Mouse (Mus musculus) lung, embryonic 14.5 days (tissue): ENCODE measurements around the gene Nfkbib. TPM values are rescaled to one million over a fixed set of nuclear protein-coding genes. Genes with fewer than 3 reads are reported as not detected.

ENCODE experiments used
- ATAC-seq: fragments of 200-750 bp; cut with Nextera tagmentation; 2 replicates; pipeline ENCODE4 v1.8.0; 2017; ENCODE audit warnings: mild to moderate bottlenecking, moderate TSS enrichment, moderate library complexity; ENCODE audit not compliant: insufficient read depth
- DNase-seq: peaks from one replicate; pipeline ENCODE4 v3.0.0-alpha.2; 2015
- H3K27ac ChIP-seq: fragments of 300-500 bp; sonication (generic); 2 replicates; pipeline ENCODE4 v1.5.1; 2014; ENCODE audit warnings: low read depth, mild to moderate bottlenecking, moderate library complexity
- H3K27me3 ChIP-seq: fragments of 300-500 bp; sonication (generic); 2 replicates; pipeline ENCODE4 v1.6.1; 2014; ENCODE audit warnings: low read length, control low read depth; ENCODE audit not compliant: insufficient read depth
- H3K36me3 ChIP-seq: fragments of 300-500 bp; sonication (generic); 2 replicates; pipeline ENCODE4 v1.6.1; 2014; ENCODE audit warnings: control low read depth; ENCODE audit not compliant: insufficient read depth
- H3K4me1 ChIP-seq: fragments of 300-500 bp; sonication (generic); 2 replicates; pipeline ENCODE4 v1.6.1; 2014; ENCODE audit warnings: antibody characterized with exemption, control low read depth; ENCODE audit not compliant: insufficient read depth
- H3K4me2 ChIP-seq: fragments of 300-500 bp; sonication (generic); 2 replicates; pipeline ENCODE4 v1.6.1; 2014; ENCODE audit warnings: mild to moderate bottlenecking
- H3K4me3 ChIP-seq: fragments of 300-500 bp; sonication (generic); 2 replicates; pipeline ENCODE4 v1.5.1; 2014; ENCODE audit warnings: low read depth, low read length
- H3K9ac ChIP-seq: fragments of 300-500 bp; sonication (generic); 2 replicates; pipeline ENCODE4 v1.6.1; 2014
- H3K9me3 ChIP-seq: fragments of 300-500 bp; sonication (generic); 2 replicates; pipeline ENCODE4 v1.6.1; 2016; ENCODE audit warnings: low read depth, low read length, control low read depth
- CTCF ChIP-seq: IDR thresholded peaks from 2 replicates; pipeline ENCODE4 v1.5.1; 2016; ENCODE audit warnings: antibody characterized with exemption, low read depth
- polyA plus RNA-seq: library from polyadenylated mRNA; unstranded; fragments of >200 nt; fragmentation: Nextera tagmentation; extraction: Ambion mirVana; gene quantifications from 2 replicates; pipeline ENCODE4 v1.2.1, GENCODE M21; 2014

Nfkbib gene
- polyA plus RNA-seq, 1 experiment from 2014 or later, result 37.4 TPM

DNA sequence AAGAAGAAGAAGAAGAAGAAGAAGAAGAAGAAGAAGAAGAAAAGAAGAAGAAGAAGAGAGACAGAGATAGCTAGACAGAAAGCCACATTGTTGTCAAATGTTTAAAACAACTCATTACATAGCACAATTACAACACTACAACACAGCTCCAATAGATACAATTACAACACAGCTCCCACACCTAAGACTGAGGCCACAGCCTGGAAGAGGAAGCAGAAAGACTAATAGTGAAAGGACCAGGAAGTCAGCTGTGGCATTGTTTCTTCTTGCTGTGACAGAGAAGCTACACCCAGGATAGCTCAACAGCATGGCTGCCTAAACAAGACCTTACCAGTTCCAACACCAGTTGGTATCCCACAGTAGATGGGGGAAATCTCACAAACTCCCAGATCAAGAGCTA lies 57.9 kb downstream of the Nfkbib start:
- no peak for TF ChIP-seq CTCF
- ATAC-seq (no peak), DNase-seq (no peak)
- no peak overlapping the region for H3K27ac ChIP-seq
- H3K4me3 ChIP-seq, result no peak overlapping the region
- H3K4me1 ChIP-seq, result no peaks in the 10 kb centered on the region
- no peaks in the 10 kb centered on the region for H3K9me3 ChIP-seq
- H3K36me3 ChIP-seq, result no peaks in the 10 kb centered on the region
- no peak overlapping the region for H3K4me2 ChIP-seq
- no peak overlapping the region for H3K9ac ChIP-seq
- H3K27me3 ChIP-seq, result no peaks in the 10 kb centered on the region

Other genes with a start within 250 kb of the Nfkbib start
- not detected in 2 replicates for gene Ifnl3, start 244.7 kb downstream of the Nfkbib start, polyA plus RNA-seq
- gene Sycn, start 226.6 kb downstream of the Nfkbib start, polyA plus RNA-seq, result not detected in 2 replicates
- not detected in 2 replicates for gene Nccrp1, start 220.3 kb downstream of the Nfkbib start, polyA plus RNA-seq
- gene Samd4b, start 169.4 kb downstream of the Nfkbib start, polyA plus RNA-seq, result 27.9 and 34.0 TPM in 2 replicates
- gene Pak4, start 169.3 kb downstream of the Nfkbib start, polyA plus RNA-seq, result 46.2 and 52.5 TPM in 2 replicates
- not detected in 2 replicates for gene Acp7, start 136.2 kb downstream of the Nfkbib start, polyA plus RNA-seq
- gene Fbxo27, start 74.7 kb downstream of the Nfkbib start, polyA plus RNA-seq, result 6.8 and 6.9 TPM in 2 replicates
- 13.6 and 15.8 TPM in 2 replicates for gene Fbxo17, start 50.7 kb downstream of the Nfkbib start, polyA plus RNA-seq
- 131 and 132 TPM in 2 replicates for gene Mrps12, start 25.7 kb downstream of the Nfkbib start, polyA plus RNA-seq
- 27.9 and 31.4 TPM in 2 replicates for gene Sars2, start 25.5 kb downstream of the Nfkbib start, polyA plus RNA-seq
- gene Ccer2, start 11.3 kb downstream of the Nfkbib start, polyA plus RNA-seq, result not detected in 2 replicates
- gene Sirt2, start 777 bp downstream of the Nfkbib start, polyA plus RNA-seq, result 54.0 and 59.6 TPM in 2 replicates
- gene Rinl, start 21.5 kb upstream of the Nfkbib start, polyA plus RNA-seq, result 6.8 and 6.9 TPM in 2 replicates
- gene Hnrnpl, start 41.0 kb upstream of the Nfkbib start, polyA plus RNA-seq, result 254 and 255 TPM in 2 replicates
- 127 and 133 TPM in 2 replicates for gene Ech1, start 57.7 kb upstream of the Nfkbib start, polyA plus RNA-seq
- gene Lgals4, start 66.3 kb upstream of the Nfkbib start, polyA plus RNA-seq, result 3.2 and 3.7 TPM in 2 replicates
- 1.0 and 1.7 TPM in 2 replicates for gene Lgals7, start 96.3 kb upstream of the Nfkbib start, polyA plus RNA-seq
- gene Capn12, start 113.9 kb upstream of the Nfkbib start, polyA plus RNA-seq, result 0.42 and 0.61 TPM in 2 replicates
- 266 and 270 TPM in 2 replicates for gene Actn4, start 194.8 kb upstream of the Nfkbib start, polyA plus RNA-seq
- 392 and 398 TPM in 2 replicates for gene Eif3k, start 214.4 kb upstream of the Nfkbib start, polyA plus RNA-seq
- gene Map4k1, start 214.5 kb upstream of the Nfkbib start, polyA plus RNA-seq, result 8.5 and 10.7 TPM in 2 replicates